Mouse (Mus musculus): Measurements from ENCODE around the gene Terf2.

GRCm38 (mm10) chr8:107036626-107037025, 59.7 kb downstream of the Terf2 start:
- TF ChIP-seq GATA1 (IDR thresholded peaks at IDR 0.05; ENCODE audit: borderline replicate concordance, low read length) (no peak), GATA2 (IDR thresholded peaks at IDR 0.05; ENCODE audit: borderline replicate concordance, low read depth, low read length) (no peak), CTCF (IDR thresholded peaks at IDR 0.05; ENCODE audit: low read depth, low read length) (no peak), TAL1 (conservative IDR thresholded peaks at IDR 0.05; ENCODE audit: low read depth, low read length) (no peak), POLR2AphosphoS5 (IDR thresholded peaks at IDR 0.05; ENCODE audit: insufficient replicate concordance, low read depth, low read length) (no peak)

Measured in G1E (cell line).